ENCODE assay signal across 7 mouse cellular contexts in the genomic region with DNA sequence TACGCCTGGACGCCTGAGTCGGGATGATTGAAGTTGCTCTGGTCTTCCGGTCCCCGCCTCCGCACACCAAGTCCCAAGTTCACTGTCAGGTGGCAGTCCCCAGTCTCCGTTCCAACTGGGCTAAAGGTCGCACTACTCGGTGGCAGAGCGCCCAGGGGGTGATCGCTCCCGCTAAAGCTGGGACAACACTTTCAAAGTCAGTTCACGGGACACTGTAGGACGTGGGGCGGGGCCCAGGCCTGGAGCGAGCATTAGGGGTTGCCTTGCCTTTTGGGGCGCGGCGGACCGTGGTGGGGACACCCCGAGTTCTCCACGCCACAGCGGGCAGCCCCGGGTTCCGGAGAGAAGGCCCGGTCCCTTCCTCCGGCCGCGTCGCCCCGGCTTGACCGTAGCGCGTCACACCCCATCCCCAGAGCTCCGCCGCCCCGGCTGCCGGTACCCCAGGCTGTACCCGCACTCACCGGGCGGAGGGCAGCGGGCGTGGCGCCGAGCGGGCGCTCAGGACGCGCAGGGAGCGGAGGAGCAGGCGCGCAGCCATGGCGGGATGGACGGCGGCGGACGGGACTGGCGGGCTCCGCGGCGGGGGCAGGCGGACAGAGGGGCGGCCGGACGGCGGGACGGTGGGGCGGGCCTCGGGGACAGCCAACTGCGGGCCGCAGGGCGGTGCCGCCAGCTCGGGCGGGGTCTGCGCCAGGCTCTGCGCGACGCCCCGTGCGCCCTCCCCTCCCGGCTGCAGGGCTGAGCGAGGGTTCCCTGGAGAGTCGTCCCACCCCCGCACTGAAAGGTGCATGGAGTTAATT. TPM values are rescaled to one million over a fixed set of nuclear protein-coding genes. Genes with fewer than 3 reads are reported as not detected.
DNase-seq lines count a peak whose midpoint lies in the region; ATAC-seq and TF ChIP-seq lines count a peak whose summit lies in the region.

Gene Acadl (minus strand): TSS at position 566 of the 800 bp plus-strand sequence.

- peaks cover 8% of the 10 kb centered on the region; the same call in 1 of the 2 replicates for H3K9me3 ChIP-seq in embryonic facial prominence, embryonic 14.5 days (ENCODE audit: control insufficient read depth, low read length)
- peaks cover 5% of the 10 kb centered on the region; the same call in 1 of the 2 replicates for H3K9me3 ChIP-seq in limb, embryonic 13.5 days
- H3K9me3 ChIP-seq in midbrain, embryonic 15.5 days = 0 out of 2 replicates have a peak, but pooled peaks cover 6% of the 10 kb centered on the region

- peak; percentile 71 to 86 for DNase-seq in adrenal gland, postnatal 4 days (ENCODE audit: low spot score in 2 of 2)
- peak; percentile 82 for DNase-seq in embryonic facial prominence, embryonic 14.5 days (ENCODE audit: low spot score)
- peak; percentile 94 to 95 for DNase-seq in heart, adult 2 months
- DNase-seq in kidney, adult 8-10 months = peak; percentile 96 to 97
- peak in 1 of 2 experiments; percentile 70 for DNase-seq in spleen, adult 2 months (ENCODE audit: low read depth in 1 of 2, low spot score in 2 of 2)

- intact Hi-C loops in heart, adult 2 months (cut with DNase I) = loop anchor here (2.0 kb wide), 1 partner anchor 46 kb away; the partner anchor contains the start of gene Kansl1l

- TF ChIP-seq POLR2A in heart, adult 2 months (IDR thresholded peaks at IDR 0.05; ENCODE audit: insufficient read depth, low read depth, low read length) = peak; percentile 78
- peak; percentile 19 for TF ChIP-seq POLR2A in spleen, adult 2 months (IDR thresholded peaks at IDR 0.05; ENCODE audit: low read depth, low read length)

- H3K4me2 ChIP-seq in embryonic facial prominence, embryonic 14.5 days (ENCODE audit: low read depth, low read length) = peak within 1 kb of the TSS; percentile 66
- H3K4me2 ChIP-seq in limb, embryonic 13.5 days (replicated peaks) = peak within 1 kb of the TSS; percentile 73
- H3K4me2 ChIP-seq in midbrain, embryonic 15.5 days = peak within 1 kb of the TSS; percentile 85

- H3K27me3 ChIP-seq in embryonic facial prominence, embryonic 14.5 days (replicated peaks; ENCODE audit: control insufficient read depth, insufficient read depth, low read length) = no peaks in the 10 kb centered on the region
- no peaks in the 10 kb centered on the region for H3K27me3 ChIP-seq in heart, adult 2 months (ENCODE audit: control insufficient read depth, insufficient read depth, low read length)
- no peaks in the 10 kb centered on the region for H3K27me3 ChIP-seq in limb, embryonic 13.5 days
- H3K27me3 ChIP-seq in midbrain, embryonic 15.5 days (replicated peaks) = no peaks in the 10 kb centered on the region
- H3K27me3 ChIP-seq in spleen, adult 2 months (ENCODE audit: control insufficient read depth, insufficient read depth, low read length) = no peaks in the 10 kb centered on the region

- under 1% methylated on average over 38 of the region's 85 CpGs for WGBS in embryonic facial prominence, embryonic 14.5 days
- WGBS in heart, adult 2 months = under 1% methylated on average over 84 of the region's 85 CpGs
- under 1% methylated on average over 76 of the region's 85 CpGs for WGBS in limb, embryonic 13.5 days
- under 1% methylated on average over 60 of the region's 85 CpGs for WGBS in midbrain, embryonic 15.5 days
- WGBS in spleen, adult 2 months = under 1% methylated on average over 82 of the region's 85 CpGs

- no peak for TF ChIP-seq CTCF in heart, adult 2 months (IDR thresholded peaks at IDR 0.05)
- no peak for TF ChIP-seq CTCF in spleen, adult 2 months (IDR thresholded peaks at IDR 0.05; ENCODE audit: extremely low read depth, insufficient read depth, insufficient read length, insufficient replicate concordance)

- H3K4me3 ChIP-seq in embryonic facial prominence, embryonic 14.5 days (ENCODE audit: low read depth, low read length) = peak within 1 kb of the TSS; percentile 85
- H3K4me3 ChIP-seq in heart, adult 2 months = peak within 1 kb of the TSS; percentile 89
- H3K4me3 ChIP-seq in limb, embryonic 13.5 days = peak within 1 kb of the TSS; percentile 85
- H3K4me3 ChIP-seq in midbrain, embryonic 15.5 days = peak within 1 kb of the TSS; percentile 63
- peak within 1 kb of the TSS; percentile 70 for H3K4me3 ChIP-seq in spleen, adult 2 months (ENCODE audit: extremely low read depth, insufficient read depth, insufficient read length)

- peak within 1 kb of the TSS; percentile 79 for H3K27ac ChIP-seq in embryonic facial prominence, embryonic 14.5 days (replicated peaks; ENCODE audit: low read depth, low read length)
- peak within 1 kb of the TSS; percentile 100 for H3K27ac ChIP-seq in heart, adult 2 months
- H3K27ac ChIP-seq in limb, embryonic 13.5 days = peak within 1 kb of the TSS; percentile 73
- peak within 1 kb of the TSS; percentile 66 for H3K27ac ChIP-seq in midbrain, embryonic 15.5 days
- peak within 1 kb of the TSS; percentile 81 for H3K27ac ChIP-seq in spleen, adult 2 months (ENCODE audit: insufficient read depth, low read length)

- H3K4me1 ChIP-seq in embryonic facial prominence, embryonic 14.5 days (ENCODE audit: control insufficient read depth, insufficient read depth, low read length) = no peaks in the 10 kb centered on the region
- no peaks in the 10 kb centered on the region; the same call in 1 of the 2 replicates for H3K4me1 ChIP-seq in heart, adult 2 months (ENCODE audit: control insufficient read depth, insufficient read depth, low read length)
- H3K4me1 ChIP-seq in limb, embryonic 13.5 days = peaks cover 9% of the 10 kb centered on the region
- H3K4me1 ChIP-seq in midbrain, embryonic 15.5 days = peaks cover 7% of the 10 kb centered on the region; the same call in 1 of the 2 replicates
- peaks cover 5% of the 10 kb centered on the region for H3K4me1 ChIP-seq in spleen, adult 2 months (ENCODE audit: control insufficient read depth, insufficient read depth, insufficient read length)

- peaks cover 6% of the 10 kb centered on the region; the same call in 1 of the 2 replicates for H3K36me3 ChIP-seq in embryonic facial prominence, embryonic 14.5 days (ENCODE audit: control insufficient read depth, insufficient read depth, low read length)
- peaks cover 24% of the 10 kb centered on the region for H3K36me3 ChIP-seq in heart, adult 2 months (ENCODE audit: control insufficient read depth, insufficient read depth, low read length)
- peaks cover 14% of the 10 kb centered on the region for H3K36me3 ChIP-seq in limb, embryonic 13.5 days
- no peaks in the 10 kb centered on the region for H3K36me3 ChIP-seq in midbrain, embryonic 15.5 days (replicated peaks)
- H3K36me3 ChIP-seq in spleen, adult 2 months (ENCODE audit: control insufficient read depth, insufficient read depth, low read length) = peaks cover 2% of the 10 kb centered on the region; the same call in 1 of the 2 replicates

- ATAC-seq in embryonic facial prominence, embryonic 14.5 days (ENCODE audit: low read depth) = peak; percentile 93
- ATAC-seq in limb, embryonic 13.5 days (ENCODE audit: low FRiP score, low read depth) = peak; percentile 91
- ATAC-seq in midbrain, embryonic 15.5 days (replicated peaks) = peak; percentile 89

- H3K9ac ChIP-seq in embryonic facial prominence, embryonic 14.5 days (ENCODE audit: low read depth, low read length) = peak within 1 kb of the TSS; percentile 91
- peak within 1 kb of the TSS; percentile 98 for H3K9ac ChIP-seq in heart, adult 2 months (ENCODE audit: low read depth, low read length)
- H3K9ac ChIP-seq in limb, embryonic 13.5 days = peak within 1 kb of the TSS; percentile 84
- peak within 1 kb of the TSS; percentile 54 for H3K9ac ChIP-seq in midbrain, embryonic 15.5 days

- peaks cover 2% of the 10 kb centered on the region for H3K79me2 ChIP-seq in heart, adult 2 months (replicated peaks; ENCODE audit: control insufficient read depth, insufficient read depth, low read length)

- peak; percentile 92 for TF ChIP-seq EP300 in heart, adult 2 months (IDR thresholded peaks at IDR 0.05; ENCODE audit: insufficient read depth, low read depth, low read length)

RNA-seq across cellular contexts. Expression of gene Acadl, which starts in this region (rescaled TPM):
- 100 to 1,000 TPM; 425 to 522 TPM for total RNA-seq in adrenal gland, postnatal 4 days (2021)
- 108 and 128 TPM in 2 replicates for polyA plus RNA-seq in embryonic facial prominence, embryonic 14.5 days (2014; fragmentation: Nextera tagmentation; extraction: Ambion mirVana)
- 1,000 to 10,000 TPM; 1,007 to 1,201 TPM for total RNA-seq in heart, adult 2 months (2021)
- 327 and 489 TPM in 2 replicates for polyA plus RNA-seq in heart, adult 2 months (2012; rRNA removed)
- 75.8 and 83.4 TPM in 2 replicates for polyA plus RNA-seq in limb, embryonic 13.5 days (2015; fragmentation: Nextera tagmentation; extraction: Ambion mirVana)
- 34.6 and 39.7 TPM in 2 replicates for polyA plus RNA-seq in midbrain, embryonic 15.5 days (2015; fragmentation: Nextera tagmentation; extraction: Ambion mirVana)
- polyA plus RNA-seq in spleen, adult 2 months (2012; rRNA removed) = 11.4 and 13.6 TPM in 2 replicates
